Mouse (Mus musculus) spleen, embryonic (tissue): ENCODE results near the gene Ldhb.

Experiments used
- CTCF ChIA-PET: fragments of 350-600 bp; sonication (Branson Sonifier 250); formaldehyde crosslinking; loops from one replicate; lab custom pipeline; 2022; lab: Charles Lee

Gene Ldhb

GRCm38 (mm10) chr6:142451381-142451780, 56.4 kb downstream of the Ldhb start:
- CTCF ChIA-PET: no interaction called here
